10 mouse cellular contexts compared by ENCODE assay signal in the genomic region with DNA sequence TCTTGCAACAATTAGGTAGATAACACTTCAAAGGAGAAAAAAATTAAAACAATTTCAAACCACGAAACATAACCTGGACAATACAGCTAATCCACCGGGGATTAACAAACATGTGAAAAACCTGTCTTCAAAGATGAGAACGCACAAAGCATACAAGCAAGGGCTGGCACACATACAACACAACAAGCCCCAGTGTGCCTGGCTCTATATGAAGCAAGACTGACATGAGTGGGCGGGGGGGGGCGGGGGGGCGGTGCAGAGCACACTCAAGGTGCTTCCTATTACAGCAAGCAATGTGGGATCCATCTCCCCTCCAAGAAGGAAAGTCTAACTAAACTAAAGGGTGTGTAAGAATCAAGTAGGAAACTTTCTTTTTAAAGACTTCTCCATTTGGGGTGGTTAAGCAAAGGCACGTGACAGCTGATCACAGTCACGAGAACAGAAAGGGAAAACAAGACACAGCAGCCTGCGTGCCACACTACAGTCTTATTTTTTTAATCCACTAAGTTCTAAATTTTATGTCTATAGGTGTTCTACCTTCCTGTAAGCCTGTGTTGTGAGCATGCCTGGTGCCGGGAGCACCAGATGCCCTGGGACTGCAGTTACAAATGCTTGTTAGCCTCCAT. TPM values are rescaled to one million over a fixed set of nuclear protein-coding genes. Genes with fewer than 3 reads are reported as not detected.
A peak's percentile ranks its signal among the peaks of the same experiment; 100 is the strongest.
DNase-seq lines count a peak whose midpoint lies in the region; ATAC-seq and TF ChIP-seq lines count a peak whose summit lies in the region.
"Had no signal": no experiment of that assay in that cellular context is flagged by ENCODE, and none has a peak within 500 bp of the region (broad histone marks: within the 10 kb centered on the region; RNA-seq: fewer than 3 reads in every experiment).

No protein-coding gene starts in this region.

- no peak for DNase-seq in cerebellum, adult 2 months
- no peak for DNase-seq in cerebellum, adult 11-12 months
- DNase-seq in hindbrain, postnatal 0 days (ENCODE audit: low spot score), result no peak
- DNase-seq: thymus, postnatal 36 days had no signal

- no peak overlapping the region for H3K9ac ChIP-seq in intestine, postnatal 0 days (ENCODE audit: low read depth, low read length)
- H3K9ac ChIP-seq in intestine, embryonic 16.5 days (ENCODE audit: low read depth, low read length), result no peak overlapping the region
- H3K9ac ChIP-seq in kidney, embryonic 16.5 days (replicated peaks; ENCODE audit: low read length), result no peak overlapping the region
- no peak overlapping the region for H3K9ac ChIP-seq in hindbrain, postnatal 0 days (replicated peaks; ENCODE audit: low read length)

- no peak for ATAC-seq in intestine, postnatal 0 days
- no peak for ATAC-seq in intestine, embryonic 16.5 days
- ATAC-seq in kidney, embryonic 16.5 days (ENCODE audit: low FRiP score, low TSS enrichment), result no peak
- peak; percentile 70 for ATAC-seq in megakaryocyte-erythroid progenitor cell, adult 5-6 weeks (replicated peaks; ENCODE audit: low FRiP score, low TSS enrichment, poor library complexity, severe bottlenecking)
- no peak for ATAC-seq in hindbrain, postnatal 0 days
- ATAC-seq: forebrain, embryonic 14.5 days had no signal

- whole genome bisulfite sequencing in intestine, postnatal 0 days, result 72% methylated on average over 10 of the region's 10 CpGs
- WGBS in intestine, embryonic 16.5 days, result 77% methylated on average over 10 of the region's 10 CpGs
- WGBS in kidney, embryonic 16.5 days, result 49% methylated on average over 10 of the region's 10 CpGs
- 75% methylated on average over 10 of the region's 10 CpGs for WGBS in cerebellum, adult 2 months
- 71% methylated on average over 10 of the region's 10 CpGs for WGBS in hindbrain, postnatal 0 days

- no peak for TF ChIP-seq POLR2A in cerebellum, adult 2 months (IDR thresholded peaks at IDR 0.05; ENCODE audit: borderline replicate concordance, insufficient read depth, low read length)

- H3K27ac ChIP-seq in intestine, postnatal 0 days (ENCODE audit: low read depth, low read length), result no peak overlapping the region
- H3K27ac ChIP-seq in intestine, embryonic 16.5 days (ENCODE audit: low read length), result no peak overlapping the region
- peak overlapping the region; percentile 73 for H3K27ac ChIP-seq in brown adipose tissue, adult 24 weeks (replicated peaks; ENCODE audit: low read depth, low read length)
- peak overlapping the region; percentile 35 for H3K27ac ChIP-seq in kidney, embryonic 16.5 days (ENCODE audit: low read length)
- H3K27ac ChIP-seq in cerebellum, adult 2 months (ENCODE audit: insufficient read depth, low read length), result no peak overlapping the region
- no peak overlapping the region; the same call in 1 of the 2 replicates for H3K27ac ChIP-seq in hindbrain, postnatal 0 days

- H3K9me3 ChIP-seq in intestine, postnatal 0 days (ENCODE audit: control insufficient read depth), result no peaks in the 10 kb centered on the region
- H3K9me3 ChIP-seq in intestine, embryonic 16.5 days (ENCODE audit: control insufficient read depth, low read length), result no peaks in the 10 kb centered on the region
- H3K9me3 ChIP-seq in kidney, embryonic 16.5 days (ENCODE audit: low read length), result no peaks in the 10 kb centered on the region
- no peaks in the 10 kb centered on the region for H3K9me3 ChIP-seq in hindbrain, postnatal 0 days (ENCODE audit: low read length)

- no peak for TF ChIP-seq CTCF in intestine, postnatal 0 days (IDR thresholded peaks at IDR 0.05; ENCODE audit: low read depth)
- no peak for TF ChIP-seq CTCF in cerebellum, adult 2 months (IDR thresholded peaks at IDR 0.05; ENCODE audit: borderline replicate concordance, insufficient read depth, low read depth, low read length)
- TF ChIP-seq CTCF in hindbrain, postnatal 0 days (IDR thresholded peaks at IDR 0.05; ENCODE audit: low read depth), result no peak

- peaks cover 14% of the 10 kb centered on the region; the same call in 1 of the 2 replicates for H3K36me3 ChIP-seq in intestine, postnatal 0 days (ENCODE audit: control insufficient read depth, insufficient read depth)
- no peaks in the 10 kb centered on the region for H3K36me3 ChIP-seq in intestine, embryonic 16.5 days (ENCODE audit: control insufficient read depth, insufficient read depth, low read length)
- no peaks in the 10 kb centered on the region for H3K36me3 ChIP-seq in kidney, embryonic 16.5 days (ENCODE audit: insufficient read depth, low read length)
- H3K36me3 ChIP-seq in hindbrain, postnatal 0 days (ENCODE audit: insufficient read depth, low read length), result peaks cover 11% of the 10 kb centered on the region; the same call in 1 of the 2 replicates

- peak overlapping the region; percentile 30; the same call in 1 of the 2 replicates for H3K4me2 ChIP-seq in intestine, postnatal 0 days (replicated peaks; ENCODE audit: low read depth)
- no peak overlapping the region for H3K4me2 ChIP-seq in intestine, embryonic 16.5 days (ENCODE audit: low read depth, low read length)
- H3K4me2 ChIP-seq in kidney, embryonic 16.5 days (replicated peaks; ENCODE audit: low read depth, low read length), result peak overlapping the region; percentile 21; the same call in 1 of the 2 replicates
- H3K4me2 ChIP-seq in hindbrain, postnatal 0 days (ENCODE audit: low read depth, low read length), result no peak overlapping the region

- no peaks in the 10 kb centered on the region for H3K27me3 ChIP-seq in intestine, postnatal 0 days (replicated peaks; ENCODE audit: control insufficient read depth, insufficient read depth, low read length)
- H3K27me3 ChIP-seq in intestine, embryonic 16.5 days (replicated peaks; ENCODE audit: control insufficient read depth, insufficient read depth, low read length), result no peaks in the 10 kb centered on the region
- no peaks in the 10 kb centered on the region for H3K27me3 ChIP-seq in kidney, embryonic 16.5 days (ENCODE audit: insufficient read depth, low read length)
- H3K27me3 ChIP-seq in cerebellum, adult 2 months (ENCODE audit: control insufficient read depth, insufficient read depth, low read length), result no peaks in the 10 kb centered on the region
- no peaks in the 10 kb centered on the region for H3K27me3 ChIP-seq in hindbrain, postnatal 0 days (ENCODE audit: insufficient read depth, low read length)

- H3K4me1 ChIP-seq in intestine, postnatal 0 days (replicated peaks; ENCODE audit: control insufficient read depth, insufficient read depth, low read length), result no peaks in the 10 kb centered on the region
- H3K4me1 ChIP-seq in intestine, embryonic 16.5 days (ENCODE audit: control insufficient read depth, insufficient read depth, low read length), result 0 out of 2 replicates have a peak, but pooled peaks cover 2% of the 10 kb centered on the region
- H3K4me1 ChIP-seq in brown adipose tissue, adult 24 weeks (ENCODE audit: control insufficient read depth, insufficient read depth, insufficient read length, low read length), result peaks cover 28% of the 10 kb centered on the region
- H3K4me1 ChIP-seq in kidney, embryonic 16.5 days (ENCODE audit: insufficient read depth, low read length), result peaks cover 38% of the 10 kb centered on the region
- H3K4me1 ChIP-seq in cerebellum, adult 2 months (ENCODE audit: control insufficient read depth, insufficient read depth, low read length), result peaks cover 12% of the 10 kb centered on the region
- H3K4me1 ChIP-seq in hindbrain, postnatal 0 days (ENCODE audit: insufficient read depth, low read length), result peaks cover 16% of the 10 kb centered on the region

- no peak overlapping the region for H3K4me3 ChIP-seq in intestine, postnatal 0 days (ENCODE audit: low read depth, low read length)
- no peak overlapping the region for H3K4me3 ChIP-seq in intestine, embryonic 16.5 days (ENCODE audit: low read length)
- peak overlapping the region; percentile 35 for H3K4me3 ChIP-seq in brown adipose tissue, adult 24 weeks (ENCODE audit: insufficient read depth, low read depth, low read length)
- no peak overlapping the region for H3K4me3 ChIP-seq in kidney, embryonic 16.5 days (ENCODE audit: low read length)
- H3K4me3 ChIP-seq in cerebellum, adult 2 months (replicated peaks; ENCODE audit: insufficient read depth, low read depth, low read length), result no peak overlapping the region
- no peak overlapping the region for H3K4me3 ChIP-seq in hindbrain, postnatal 0 days (ENCODE audit: low read length)

RNA-seq across cellular contexts. Expression of gene Slc23a2, which starts 42.3 kb away (rescaled TPM):
- 6.7 and 8.9 TPM in 2 replicates for polyA plus RNA-seq in intestine, postnatal 0 days (2015; fragmentation: Nextera tagmentation; extraction: Ambion mirVana)
- polyA plus RNA-seq in intestine, embryonic 16.5 days (2015; fragmentation: Nextera tagmentation; extraction: Ambion mirVana), result 12.0 and 13.5 TPM in 2 replicates
- 4.5 and 12.3 TPM in 2 replicates for polyA plus RNA-seq in brown adipose tissue, adult 24 weeks (2012; ENCODE audit: insufficient read depth, insufficient read length, missing spikeins)
- 15.2 and 17.7 TPM in 2 replicates for polyA plus RNA-seq in kidney, embryonic 16.5 days (2015; fragmentation: Nextera tagmentation; extraction: Ambion mirVana)
- total RNA-seq in megakaryocyte-erythroid progenitor cell, adult 5-6 weeks (2014; fragmentation: Nextera tagmentation), result 7.1 and 9.3 TPM in 2 replicates
- total RNA-seq in megakaryocyte-erythroid progenitor cell, adult 5-6 weeks (2017), result 5.5 and 7.3 TPM in 2 replicates
- polyA plus RNA-seq in cerebellum, adult 2 months (2012; rRNA removed), result 68.6 and 76.9 TPM in 2 replicates
- total RNA-seq in hindbrain, postnatal 0 days (2014; rRNA removed), result 62.6 and 83.1 TPM in 2 replicates
- polyA plus RNA-seq in hindbrain, postnatal 0 days (2015; fragmentation: Nextera tagmentation; extraction: Ambion mirVana), result 43.0 and 49.4 TPM in 2 replicates

Comparison
In these comparisons a context has a peak if more than half of its experiments do, and no peak if none do; other contexts are left out.
1. H3K4me2 ChIP-seq: peak in intestine, postnatal 0 days (single experiment) and kidney, embryonic 16.5 days (single experiment); none in intestine, embryonic 16.5 days (single experiment) and hindbrain, postnatal 0 days (single experiment).
2. H3K27ac ChIP-seq: peak in brown adipose tissue, adult 24 weeks (single experiment) and kidney, embryonic 16.5 days (single experiment); none in intestine, postnatal 0 days (single experiment), intestine, embryonic 16.5 days (single experiment), cerebellum, adult 2 months (single experiment) and hindbrain, postnatal 0 days (single experiment).